Mouse (Mus musculus): ENCODE data around the gene Cyp2c23. TPM values are rescaled to one million over a fixed set of nuclear protein-coding genes. Genes with fewer than 3 reads are reported as not detected.

Cyp2c23 gene
- not detected for total RNA-seq (2023)

DNA sequence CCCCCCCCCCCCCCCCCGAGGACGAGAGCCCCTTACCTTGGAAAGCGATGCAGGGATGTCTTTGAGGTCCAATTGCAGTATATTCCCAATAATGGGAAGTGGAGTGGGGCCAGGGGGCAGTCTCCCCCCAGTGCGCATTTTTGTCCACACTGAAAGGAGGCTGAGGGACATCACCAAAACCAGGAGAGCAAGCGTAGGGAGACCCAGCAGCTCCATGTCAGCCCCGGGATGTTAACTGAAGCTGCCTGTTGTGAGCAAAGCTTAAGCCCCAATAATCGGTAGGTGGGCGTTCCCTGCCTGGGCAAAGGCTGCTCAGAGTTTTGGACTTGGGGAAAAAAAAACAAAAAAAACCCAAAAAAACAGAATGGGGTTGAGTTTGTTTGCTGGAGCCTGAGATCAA is at the start of gene Cyp2c23:
Cyp2c23 (minus strand) TSS at position 237 of the 400 bp plus-strand sequence.

DNA sequence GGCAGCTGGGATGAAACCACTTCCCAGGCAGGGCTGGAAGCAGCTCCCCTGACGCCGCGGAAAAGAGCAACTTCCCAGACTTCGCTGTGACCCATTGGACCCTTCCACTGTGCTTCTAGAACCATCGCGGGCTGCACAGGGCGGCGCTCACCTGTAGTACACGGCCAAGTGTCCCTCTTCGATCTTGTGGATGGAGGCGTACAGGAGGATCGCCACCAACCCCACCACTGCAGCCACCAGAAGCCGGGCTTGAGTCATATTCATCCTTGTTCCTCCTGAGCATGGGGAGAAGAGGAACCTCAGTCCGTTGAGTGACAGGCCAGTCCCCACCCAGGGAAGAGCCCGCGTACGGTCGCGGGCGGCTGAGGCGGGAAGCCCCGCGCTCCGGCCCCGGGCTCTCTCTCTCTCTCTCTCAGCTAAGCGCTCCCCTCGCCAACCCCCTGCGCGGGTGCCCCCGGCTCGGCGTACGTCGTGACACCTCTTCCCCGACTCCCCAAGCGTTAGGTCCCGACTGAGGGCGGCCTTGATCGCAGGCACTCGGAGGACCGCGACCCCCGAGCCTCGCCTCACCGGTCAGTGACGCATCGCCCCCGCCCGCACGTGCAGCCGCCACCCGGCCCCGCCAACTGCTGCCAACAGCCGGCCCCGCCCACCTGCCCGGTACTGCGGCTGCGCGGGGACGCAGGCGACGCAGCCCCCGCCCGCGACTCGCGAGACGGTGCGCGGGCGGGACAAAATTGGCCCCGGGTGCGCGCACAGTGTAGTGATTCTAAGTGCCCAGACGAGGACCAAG is 40.3 kb upstream of the Cyp2c23 start, which contains the start of gene Erlin1:
Erlin1 (minus strand) TSS at position 665 of the 793 bp plus-strand sequence.

DNA sequence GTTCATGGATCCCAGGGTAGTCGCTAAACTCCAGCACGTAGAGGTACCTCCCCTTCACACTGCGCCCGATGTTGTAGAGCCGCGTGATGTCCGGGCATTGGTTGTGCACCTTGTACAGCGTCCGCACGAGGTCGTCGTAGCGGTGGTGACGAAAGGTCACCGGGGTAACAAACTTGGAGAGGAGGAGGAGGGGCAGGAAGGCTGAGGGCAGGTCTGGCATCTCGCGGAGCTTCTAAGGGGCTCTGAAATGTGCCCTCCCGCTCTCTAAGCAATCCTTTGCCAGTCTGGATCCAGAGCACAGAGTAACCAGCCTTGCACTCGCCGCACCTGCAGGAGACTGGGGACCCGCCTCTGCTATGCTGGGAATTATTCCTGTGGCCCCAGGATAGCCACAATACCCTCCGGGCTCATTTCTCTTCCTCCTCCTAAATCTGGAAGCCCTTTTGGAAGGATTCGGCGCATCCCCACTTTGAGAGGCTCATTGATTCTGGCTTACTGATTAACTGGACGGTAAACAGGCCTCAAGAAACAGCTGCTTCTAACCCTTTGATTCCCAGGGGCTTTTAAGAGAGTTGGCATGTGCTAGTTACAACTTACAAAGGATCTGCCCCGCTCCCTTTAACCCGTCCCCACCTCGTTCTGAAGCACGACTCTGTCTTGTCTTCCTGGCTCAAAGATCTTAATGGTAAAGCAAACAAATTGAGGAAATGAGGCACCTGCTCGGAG is 42.8 kb downstream of the Cyp2c23 start, which contains the start of gene Cpn1:
Cpn1 (minus strand) TSS at position 488 of the 726 bp plus-strand sequence.

Other genes starting within 250 kb of the Cyp2c23 start
- not detected for gene Abcc2, start 247.0 kb downstream of the Cyp2c23 start, total RNA-seq (2023)
- gene Dnmbp, start 89.0 kb downstream of the Cyp2c23 start, total RNA-seq (2023) = 10 to 100 TPM; 10.2 to 11.1 TPM
- gene Cpn1, start 42.7 kb downstream of the Cyp2c23 start, total RNA-seq (2023) = not detected
- 1 to 10 TPM; 6.2 to 7.8 TPM for gene Erlin1, start 40.6 kb upstream of the Cyp2c23 start, total RNA-seq (2023)
- 10 to 100 TPM; 63.7 to 75.5 TPM for gene Chuk, start 78.3 kb upstream of the Cyp2c23 start, total RNA-seq (2023)
- 10 to 100 TPM; 22.8 to 27.4 TPM for gene Cwf19l1, start 106.7 kb upstream of the Cyp2c23 start, total RNA-seq (2023)
- 10 to 100 TPM; 67.7 to 79.0 TPM for gene Bloc1s2, start 117.2 kb upstream of the Cyp2c23 start, total RNA-seq (2023)
- not detected for gene Pkd2l1, start 163.2 kb upstream of the Cyp2c23 start, total RNA-seq (2023)
- gene Scd3, start 174.1 kb upstream of the Cyp2c23 start, total RNA-seq (2023) = not detected